Mouse (Mus musculus): ENCODE measurements around the gene Kdm2b.

GRCm38 (mm10) chr5:122882256-122883050 is 107.2 kb downstream of the Kdm2b start:
- TF ChIP-seq CTCF (IDR thresholded peaks at IDR 0.05; ENCODE audit: borderline replicate concordance, extremely low read depth, insufficient read depth, insufficient read length) (no peak), POLR2A (IDR thresholded peaks at IDR 0.05; ENCODE audit: borderline replicate concordance, extremely low read depth, insufficient read depth, insufficient read length, poor library complexity, severe bottlenecking) (no peak)
